Mouse (Mus musculus): Measurements from ENCODE around the gene Auts2. TPM values are rescaled to one million over a fixed set of nuclear protein-coding genes. Genes with fewer than 3 reads are reported as not detected.

Auts2 gene
- 8.4 and 10.6 TPM in 2 replicates for polyA plus RNA-seq (2015; fragmentation: Nextera tagmentation; extraction: Ambion mirVana)

DNA sequence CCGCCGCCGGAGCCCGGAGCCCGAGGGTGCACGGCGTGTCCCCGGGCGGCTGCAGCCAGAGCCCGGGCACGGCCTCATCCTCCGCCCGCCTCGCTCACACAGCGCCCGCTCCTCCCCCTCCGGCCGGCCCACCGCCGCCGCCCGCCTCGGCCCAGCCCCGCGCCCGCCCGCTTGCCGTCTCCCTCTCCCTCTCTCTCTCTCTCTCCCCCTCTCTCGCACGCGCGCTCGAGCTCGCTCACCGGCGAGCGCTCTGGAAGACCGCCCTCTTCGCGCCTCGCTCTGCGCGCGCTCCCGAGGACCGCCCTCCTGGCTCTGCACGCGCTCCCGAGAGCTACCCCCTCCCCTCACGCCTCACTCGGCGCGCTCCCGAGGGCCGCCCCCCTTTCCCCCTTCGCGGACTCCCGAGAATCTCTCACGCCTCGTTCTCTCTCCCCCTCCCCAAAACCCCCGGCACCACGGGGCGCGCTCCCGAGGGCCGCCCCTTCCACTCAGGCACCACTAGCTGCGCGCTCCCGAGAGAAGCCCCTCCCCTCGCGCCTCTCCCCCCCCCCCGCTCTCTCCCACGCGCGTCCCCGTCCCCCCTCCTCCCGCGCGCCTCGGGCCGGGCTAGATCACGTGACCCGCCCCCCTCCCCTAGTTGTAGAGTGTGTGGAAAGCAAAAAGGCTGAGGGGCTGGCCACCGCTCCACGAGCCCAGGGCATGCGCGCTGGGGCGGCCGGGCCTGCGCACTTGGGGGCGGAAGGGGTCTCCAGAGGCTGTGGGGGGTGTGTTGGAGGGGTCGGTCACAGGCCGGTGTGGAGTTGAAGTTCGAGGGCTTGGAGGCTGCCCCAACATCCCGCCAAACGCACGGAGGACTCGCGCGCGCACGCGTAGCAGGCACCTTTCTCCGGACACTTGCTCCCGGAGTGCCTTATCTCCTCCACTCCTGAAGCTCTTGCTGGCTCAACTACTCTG is at the start of gene Auts2:
TSS of gene Auts2 (minus strand) at position 227 of the 954 bp plus-strand sequence.

